Mouse (Mus musculus): ENCODE results near the gene Dedd2.
"Not testable (repeated sequence)": the region's sequence is repeated elsewhere in the genome, so short reads cannot be mapped to it uniquely, and the experiment has no call there.

Gene Dedd2

DNA sequence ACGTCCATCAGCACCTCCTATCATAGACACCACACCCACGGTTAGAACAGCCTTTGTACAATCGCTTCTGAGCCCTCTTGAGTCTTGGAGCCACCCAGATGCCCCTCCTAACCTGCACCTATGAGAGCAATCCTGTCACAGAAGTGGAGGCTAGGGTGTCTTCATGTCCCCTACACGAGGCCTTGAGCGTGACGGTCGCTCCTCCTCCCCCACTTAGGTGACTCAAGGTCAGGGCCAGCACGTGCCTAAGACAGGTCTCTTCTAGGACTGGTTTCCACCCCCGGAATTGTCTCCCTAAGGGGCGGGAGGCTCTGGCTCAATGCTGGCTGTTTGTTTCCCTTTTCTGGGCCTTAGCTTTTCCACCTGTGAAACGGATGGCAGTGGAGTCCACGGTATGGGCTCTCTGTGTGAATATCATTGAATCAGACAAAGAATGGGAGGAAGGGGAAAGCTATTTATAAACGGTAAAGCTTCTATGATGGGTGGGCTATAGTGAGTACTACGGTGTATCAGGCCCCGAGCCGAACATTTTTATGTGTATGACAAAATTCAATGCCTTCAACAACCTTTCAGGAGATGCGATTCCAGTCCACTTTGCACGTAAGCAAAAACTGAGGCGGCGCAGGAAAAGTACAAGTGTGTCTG lies at the start of gene Dedd2:
Dedd2 (minus strand) TSS at position 159 of the 645 bp plus-strand sequence.
- in situ Hi-C loops (cut with MboI, MseI), result no loop called here

DNA sequence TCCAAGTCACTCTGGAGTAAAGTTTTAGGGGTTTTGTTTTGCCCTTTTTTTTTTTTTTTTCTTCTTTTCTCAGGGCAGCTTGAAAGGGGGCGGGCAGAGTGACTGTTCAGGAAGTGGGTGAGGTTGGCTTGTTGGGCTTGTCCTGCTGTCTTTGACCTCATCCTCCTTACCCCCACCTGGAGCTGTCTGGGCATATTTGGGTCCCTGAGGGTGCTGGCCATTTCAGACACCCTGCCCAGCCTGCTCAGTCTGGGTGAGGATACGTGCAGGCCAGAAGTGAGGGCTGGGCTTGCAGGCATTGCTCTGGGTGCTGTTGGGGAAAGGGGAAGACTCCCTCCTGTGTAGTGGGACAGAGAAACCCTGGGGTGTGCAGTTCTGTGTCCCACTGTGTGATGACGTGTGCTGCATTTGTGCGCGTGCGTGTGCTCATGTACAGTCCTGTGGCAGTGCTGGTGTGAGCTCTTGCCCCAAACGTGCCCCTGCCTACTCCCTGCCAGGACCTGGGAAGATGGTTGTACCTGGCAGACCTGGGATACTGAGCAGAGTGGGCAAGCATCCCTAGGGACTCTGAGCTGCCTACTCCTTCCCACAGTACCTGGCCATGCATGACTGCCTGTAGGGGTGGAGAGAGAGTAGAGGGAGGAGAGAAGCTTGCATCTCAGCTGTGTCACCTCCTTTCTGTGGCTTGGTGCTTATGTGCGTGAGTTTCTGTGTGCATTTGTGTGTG lies 49.3 kb upstream of the Dedd2 start:
- in situ Hi-C loops (cut with MboI, MseI), result loop anchor here (5.0 kb wide), 1 partner anchor 137 kb away; no protein-coding TSS in a partner anchor

DNA sequence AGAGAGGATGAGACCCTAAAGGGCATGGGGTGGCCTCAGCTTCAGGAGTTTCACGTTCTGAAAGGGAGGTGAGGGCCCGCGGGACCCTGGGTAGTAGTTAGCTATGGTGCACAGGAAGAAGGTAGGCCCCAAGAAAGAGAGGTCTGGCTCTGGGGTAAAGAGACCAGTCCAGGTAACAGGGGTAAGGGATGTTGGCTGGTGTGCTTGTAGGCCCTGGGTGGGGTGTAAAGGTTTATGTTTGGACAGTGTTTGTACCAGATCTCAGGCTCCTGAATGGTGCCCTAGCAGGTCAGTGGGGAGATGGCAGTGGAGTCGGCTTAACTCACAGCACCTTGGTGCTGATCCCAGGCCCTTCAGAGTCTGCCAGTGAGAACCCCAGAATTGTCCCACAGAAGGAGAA lies 48.6 kb upstream of the Dedd2 start:
- in situ Hi-C loops (cut with MboI, MseI), result no loop called here

DNA sequence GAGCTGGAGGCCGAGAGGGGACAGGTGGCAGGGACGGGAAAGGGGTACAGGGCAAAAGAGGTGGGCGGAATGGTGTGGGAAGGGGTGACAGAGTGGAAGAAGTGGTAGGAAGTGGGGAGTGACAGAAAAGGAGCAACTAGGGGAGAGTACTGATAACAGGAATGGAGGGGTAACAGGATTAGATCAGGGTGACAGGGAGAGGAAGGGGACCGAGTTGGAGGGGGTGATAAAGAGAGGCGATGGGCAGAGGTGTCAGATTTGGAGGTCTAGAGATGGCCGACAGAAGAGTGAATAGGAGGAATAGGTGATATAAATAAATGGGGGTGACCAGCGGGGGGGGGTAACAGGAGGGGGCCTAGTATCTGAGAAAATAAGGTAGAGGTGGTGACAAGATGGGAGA lies 48.2 kb upstream of the Dedd2 start:
- in situ Hi-C loops (cut with MboI, MseI), result no loop called here

DNA sequence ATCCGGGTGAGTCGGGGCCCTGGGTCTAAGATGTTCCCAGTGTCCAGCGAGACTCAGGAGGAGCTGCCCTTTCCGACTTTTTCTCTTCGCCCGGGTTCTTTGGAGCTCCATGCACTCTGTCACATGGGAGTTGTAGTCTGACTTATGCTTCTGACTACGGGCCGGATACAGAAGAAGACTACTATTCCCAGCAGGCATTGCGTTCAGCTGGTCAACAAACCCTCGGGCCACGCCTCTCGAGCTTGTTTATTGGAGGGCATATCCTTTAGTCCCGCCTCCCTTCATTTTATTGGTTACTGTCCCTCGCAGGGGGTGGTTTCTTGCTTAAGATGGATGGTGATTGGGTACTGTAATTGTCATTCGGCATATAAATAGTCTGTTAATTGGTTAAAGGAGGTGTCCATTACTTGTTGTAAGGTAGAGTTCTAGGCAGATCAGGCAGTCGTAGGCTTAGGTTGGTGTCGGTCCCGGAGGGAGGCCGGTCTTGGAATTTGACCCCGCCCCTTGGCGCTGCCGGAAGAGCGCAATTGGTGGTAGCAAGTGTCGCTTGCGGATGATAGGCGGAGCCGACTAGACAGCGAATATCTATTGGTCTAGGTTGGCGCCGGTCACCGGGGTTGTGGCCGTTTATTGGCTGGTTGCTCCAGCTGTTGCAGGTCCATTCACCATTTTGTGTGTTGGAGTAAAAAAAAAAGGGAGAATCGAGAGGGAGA lies 47.5 kb upstream of the Dedd2 start:
- in situ Hi-C loops (cut with MboI, MseI), result no loop called here

DNA sequence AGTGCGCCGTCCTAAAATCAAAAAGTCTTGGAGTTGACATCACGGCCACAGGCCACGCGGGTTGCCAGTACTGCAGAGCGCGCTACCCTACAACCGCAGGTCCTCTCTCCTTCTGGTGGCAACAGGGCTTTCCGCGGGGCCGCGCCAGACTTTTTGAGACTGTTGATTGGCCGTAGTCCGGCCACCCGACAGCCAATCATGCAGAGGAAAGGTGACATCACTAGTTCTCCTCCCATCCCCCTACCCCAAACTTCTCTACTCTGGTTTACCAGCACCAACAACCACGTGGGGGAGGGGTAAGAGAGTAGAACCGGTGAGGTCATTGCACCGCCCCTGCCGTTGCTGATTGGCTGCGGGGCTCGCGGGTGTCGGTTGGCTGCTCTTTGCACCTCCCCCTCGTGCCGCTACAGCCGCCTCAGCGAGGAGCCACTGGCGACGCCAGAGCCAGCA lies 46.9 kb upstream of the Dedd2 start, which contains the start of gene Cic:
Cic (plus strand) TSS at position 404 of the 450 bp plus-strand sequence.
- in situ Hi-C loops (cut with MboI, MseI), result no loop called here

DNA sequence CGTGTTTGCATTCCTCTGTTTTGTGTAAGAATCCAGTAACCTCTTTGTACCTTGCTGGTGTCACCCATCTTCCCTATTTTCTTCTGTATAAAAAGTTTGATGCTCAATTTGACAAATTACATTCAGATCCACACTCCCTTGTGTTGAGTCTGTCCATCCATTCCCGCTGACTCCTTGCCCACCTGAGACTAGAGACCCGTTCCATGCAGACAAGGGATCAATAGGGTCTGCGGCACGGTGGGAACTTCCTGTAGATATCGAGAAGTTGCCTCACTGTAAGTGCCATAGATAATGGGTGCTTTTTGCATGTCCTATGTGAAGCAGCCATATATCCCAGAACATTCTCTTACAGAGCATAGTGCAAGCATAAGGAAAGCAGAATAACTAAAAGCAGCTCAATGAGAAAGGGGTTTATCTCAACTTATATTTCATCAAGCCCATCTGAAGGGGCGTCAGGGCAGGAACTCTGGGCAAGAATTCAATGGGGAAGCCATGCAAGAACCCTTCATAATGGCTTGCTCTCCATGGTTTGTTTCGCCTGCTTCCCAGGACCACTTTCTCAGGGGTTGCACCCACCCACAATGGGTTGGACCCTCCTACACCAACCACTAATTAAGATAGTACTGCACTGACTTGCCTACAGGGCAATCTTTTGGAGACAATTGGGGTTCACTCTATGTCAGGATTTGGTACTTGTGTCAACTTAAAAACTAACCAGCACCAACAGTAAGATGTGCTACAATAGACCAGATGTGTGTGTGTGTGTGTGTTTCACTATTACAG lies 46.0 kb upstream of the Dedd2 start:
- in situ Hi-C loops (cut with MboI, MseI), result no loop called here

DNA sequence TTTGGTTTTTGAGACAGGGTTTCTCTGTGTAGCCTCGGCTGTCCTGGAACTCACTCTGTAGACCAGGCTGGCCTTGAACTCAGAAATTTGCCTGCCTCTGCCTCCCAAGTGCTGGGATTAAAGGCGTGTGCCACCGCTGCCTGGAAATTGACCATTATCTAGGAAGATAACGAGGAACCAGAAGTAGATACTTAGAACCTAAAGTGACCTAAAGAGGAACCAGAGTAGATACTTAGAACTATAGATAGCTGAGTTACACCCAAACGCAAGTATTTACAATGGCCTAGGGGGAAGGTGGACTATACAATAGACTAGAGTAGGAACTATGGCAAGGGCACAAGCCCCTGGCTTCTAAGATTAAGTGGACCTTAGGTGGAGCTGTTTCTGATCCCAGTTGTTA lies 45.3 kb upstream of the Dedd2 start:
- in situ Hi-C loops (cut with MboI, MseI), result not testable (repeated sequence)

DNA sequence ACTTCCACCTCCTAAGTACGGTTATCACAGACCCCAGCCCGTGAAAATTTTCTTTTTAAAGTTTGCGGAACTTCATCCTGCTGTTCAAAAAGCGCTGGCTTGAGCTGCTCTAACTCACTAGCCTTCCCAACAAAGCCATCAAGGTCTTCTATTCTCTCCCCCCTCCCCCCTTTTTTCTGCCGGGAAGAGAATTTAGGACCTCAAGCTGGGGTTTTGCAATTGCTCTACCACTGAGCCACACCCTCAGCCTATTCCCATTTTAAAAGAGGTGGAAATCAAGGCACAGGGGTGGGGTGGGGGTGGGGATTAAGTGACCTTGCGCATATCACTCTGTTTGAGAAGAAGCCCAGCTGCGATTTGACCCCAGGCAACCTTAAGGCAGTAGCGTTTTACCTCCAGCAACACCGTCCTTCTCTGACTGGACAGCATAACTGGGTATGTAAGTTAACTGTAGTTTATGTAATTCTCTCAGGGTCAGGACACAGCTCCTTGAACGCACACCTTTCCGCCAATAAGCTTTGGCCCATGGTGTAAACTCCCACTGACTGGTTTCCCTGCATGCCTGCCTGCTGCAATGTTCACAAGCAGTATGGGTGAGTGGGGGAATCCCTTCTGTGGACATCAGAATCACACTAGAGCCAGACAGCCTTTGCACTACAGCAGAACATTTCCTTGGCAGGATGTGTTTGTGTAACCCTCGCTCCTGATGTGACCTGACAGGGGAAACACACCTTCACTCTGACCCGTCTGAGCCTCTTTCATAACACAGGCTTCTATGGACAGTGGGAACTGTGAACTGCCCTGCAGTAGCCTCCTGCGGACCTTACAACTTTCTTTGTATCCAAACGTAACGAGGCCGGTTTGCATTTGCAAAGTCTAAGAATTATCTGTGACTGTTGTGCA lies 43.8 kb upstream of the Dedd2 start:
- in situ Hi-C loops (cut with MboI, MseI), result no loop called here

DNA sequence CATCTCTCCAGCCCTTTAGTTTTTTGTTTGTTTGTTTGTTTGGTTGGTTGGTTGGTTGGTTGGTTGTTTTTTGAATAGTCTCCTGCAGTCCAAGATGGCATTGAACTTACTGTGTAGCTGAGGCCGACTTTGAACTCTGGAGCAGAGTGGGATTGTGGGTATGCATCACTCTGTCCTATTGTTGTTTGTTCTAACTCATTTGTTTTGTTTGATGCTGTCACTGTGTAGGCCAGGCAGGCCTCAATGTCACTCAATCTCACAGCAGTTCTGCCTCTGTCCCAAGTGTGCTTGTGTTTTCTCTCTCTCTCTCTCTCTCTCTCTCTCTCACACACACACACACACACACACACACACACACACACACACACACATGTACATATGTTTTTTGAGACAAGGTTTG lies 41.5 kb upstream of the Dedd2 start:
- in situ Hi-C loops (cut with MboI, MseI), result no loop called here

DNA sequence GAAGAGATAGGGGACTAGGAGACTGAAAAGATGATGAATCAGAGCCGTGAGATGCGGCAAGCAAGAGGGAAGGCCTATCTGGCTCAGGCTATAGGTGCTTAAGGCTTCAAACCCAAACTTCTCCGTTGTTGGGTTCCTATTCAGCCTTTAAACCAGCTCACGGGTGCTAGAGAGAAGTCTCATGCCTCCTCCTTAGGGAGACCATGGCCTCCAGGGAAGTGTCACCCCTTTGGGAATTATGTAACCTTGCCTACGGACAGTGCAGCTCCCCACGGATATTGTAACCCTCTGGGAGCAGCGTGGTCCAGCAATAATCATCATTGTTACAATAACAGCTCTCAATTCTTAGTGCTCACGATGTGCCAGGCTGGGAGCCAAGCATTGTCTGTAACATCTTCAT lies 31.4 kb upstream of the Dedd2 start:
- in situ Hi-C loops (cut with MboI, MseI), result no loop called here

DNA sequence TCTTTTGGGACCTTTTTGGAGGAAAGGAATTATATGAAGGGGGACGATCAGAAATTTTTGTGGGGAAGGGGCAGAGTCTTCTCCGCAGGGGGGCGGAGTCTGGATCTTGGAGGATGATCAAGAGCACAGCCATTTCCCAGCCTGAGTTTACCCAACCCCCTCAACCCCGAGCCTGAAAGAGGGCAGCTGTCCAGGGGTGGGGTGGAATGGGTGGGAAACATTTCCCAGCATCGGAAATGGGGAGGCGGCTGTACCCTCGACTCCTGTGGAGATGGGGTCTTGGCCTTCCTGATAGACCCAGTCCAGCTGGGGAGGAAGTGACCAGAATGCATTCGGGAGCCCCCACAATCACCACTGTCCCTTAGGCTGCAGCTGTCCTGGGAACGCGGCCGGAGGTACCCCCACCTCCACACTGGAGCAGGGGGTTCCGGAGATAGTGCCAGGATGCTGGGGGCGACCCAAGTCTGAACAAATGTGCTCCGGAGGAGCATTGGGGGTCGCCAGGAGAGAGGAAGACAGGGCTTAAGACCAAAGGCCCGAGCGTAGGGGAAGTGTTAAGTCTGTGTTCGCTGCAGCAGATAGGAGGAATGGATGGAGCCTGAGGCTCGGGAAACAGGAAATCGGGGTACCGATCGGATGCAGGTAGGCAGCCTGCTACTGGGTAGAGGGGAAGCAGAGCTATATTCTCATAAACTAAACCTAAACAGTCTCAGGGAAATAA lies 30.8 kb upstream of the Dedd2 start:
- in situ Hi-C loops (cut with MboI, MseI), result no loop called here

DNA sequence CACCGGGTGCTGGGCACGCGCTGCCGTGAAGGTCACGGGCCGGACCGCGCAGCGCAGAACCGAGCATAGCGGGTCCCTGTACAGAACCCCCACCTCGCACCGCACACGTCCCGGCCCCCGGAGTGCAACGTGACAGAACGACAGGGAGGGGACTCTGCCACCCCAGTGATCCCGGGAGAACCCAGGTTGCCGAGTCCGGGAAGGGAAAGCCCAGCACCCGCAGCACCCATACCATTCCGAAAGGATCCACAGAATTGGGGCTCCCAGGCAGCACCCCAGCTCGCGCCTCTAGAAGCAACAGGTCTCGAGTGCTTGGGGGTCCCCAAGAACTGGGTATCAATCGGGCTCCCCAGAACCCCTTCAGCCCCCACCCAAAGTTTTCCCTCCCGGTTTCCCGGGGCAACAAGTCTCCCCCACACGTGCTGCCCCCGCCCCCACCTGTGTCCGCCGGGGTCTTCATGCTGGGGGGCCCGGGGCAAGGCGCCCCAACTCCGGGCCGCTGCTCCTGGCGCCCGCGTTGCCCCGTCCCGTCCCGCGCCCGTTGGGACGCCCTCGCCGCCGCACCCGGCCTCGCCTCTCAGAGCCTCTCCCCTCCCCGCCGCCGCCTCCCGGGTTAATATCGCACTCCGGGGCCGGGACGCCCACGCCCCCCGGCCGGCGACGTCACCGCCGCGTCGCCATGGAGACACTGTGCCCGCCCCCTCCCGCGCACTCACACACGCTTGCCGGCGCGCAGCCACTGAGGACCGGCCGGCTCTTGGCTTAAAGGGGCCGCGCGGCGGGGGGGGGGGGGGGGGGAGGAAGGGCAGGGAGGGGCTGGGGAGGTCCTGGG lies 29.9 kb upstream of the Dedd2 start, which contains the start of gene Erf:
Erf (minus strand) TSS at position 621 of the 832 bp plus-strand sequence.
- in situ Hi-C loops (cut with MboI, MseI), result no loop called here

DNA sequence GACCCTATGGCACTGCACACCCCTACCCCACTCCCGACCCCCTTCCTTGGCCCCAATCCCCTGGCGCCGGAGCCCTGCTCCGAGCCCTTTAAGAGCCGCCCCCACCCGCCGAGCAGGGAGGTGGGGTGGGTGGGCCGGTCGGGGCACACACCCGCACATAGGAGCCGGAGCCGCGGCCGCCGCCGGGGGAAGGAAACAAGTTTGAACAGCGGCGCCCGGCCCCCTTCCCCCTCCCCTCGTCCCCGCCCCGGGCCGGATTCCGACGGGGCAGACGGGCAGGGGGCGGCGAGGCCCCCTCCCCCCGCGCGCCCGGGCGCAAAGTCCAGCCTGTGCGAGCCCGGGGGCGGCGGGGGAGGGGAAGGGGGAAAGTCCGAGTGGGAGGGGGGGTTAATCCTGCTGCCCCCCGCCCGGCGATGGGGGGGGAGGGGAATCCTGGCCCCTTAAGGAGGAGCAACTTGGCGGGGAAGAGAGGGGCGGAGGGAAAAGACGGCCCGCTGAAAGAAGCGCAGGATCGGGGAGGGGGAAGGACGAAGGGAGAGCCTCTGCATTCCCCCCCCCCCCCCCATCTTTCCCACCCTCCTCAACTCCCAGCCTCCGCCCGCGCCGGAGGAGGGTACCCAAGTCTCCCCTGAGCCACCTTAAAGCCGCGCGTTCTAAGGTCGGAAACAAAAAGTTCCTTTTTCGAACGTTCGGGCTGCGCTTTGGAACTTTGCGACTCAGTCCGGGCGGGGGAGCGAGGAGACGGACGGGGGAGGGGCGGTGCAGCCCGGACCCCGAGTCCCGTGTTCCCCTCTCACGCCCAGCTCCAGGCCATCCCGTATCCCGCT lies 29.1 kb upstream of the Dedd2 start:
- in situ Hi-C loops (cut with MboI, MseI), result no loop called here

DNA sequence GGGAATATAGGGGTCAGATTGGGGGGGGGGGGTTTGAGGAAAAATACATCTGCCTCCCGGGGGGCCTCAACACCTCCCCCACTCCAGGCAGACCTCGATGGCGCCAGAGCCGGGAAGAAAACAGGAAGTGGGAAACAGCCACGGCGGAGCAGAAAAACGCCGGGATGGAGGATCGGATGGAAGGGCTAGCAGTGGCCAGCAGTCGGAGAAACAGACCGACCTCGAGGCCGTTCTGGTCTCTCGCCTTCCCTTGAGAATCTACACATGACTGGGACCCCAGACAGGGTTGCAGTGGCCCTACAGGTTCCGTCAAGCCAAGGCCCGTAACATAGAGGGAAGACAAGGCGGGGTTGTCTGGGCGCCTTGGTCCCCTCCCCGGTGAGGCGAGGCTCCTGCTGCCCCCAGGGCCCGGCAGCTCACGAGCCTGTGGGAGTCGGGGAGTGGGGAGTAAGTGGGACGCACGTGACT lies 28.5 kb upstream of the Dedd2 start:
- in situ Hi-C loops (cut with MboI, MseI), result no loop called here

DNA sequence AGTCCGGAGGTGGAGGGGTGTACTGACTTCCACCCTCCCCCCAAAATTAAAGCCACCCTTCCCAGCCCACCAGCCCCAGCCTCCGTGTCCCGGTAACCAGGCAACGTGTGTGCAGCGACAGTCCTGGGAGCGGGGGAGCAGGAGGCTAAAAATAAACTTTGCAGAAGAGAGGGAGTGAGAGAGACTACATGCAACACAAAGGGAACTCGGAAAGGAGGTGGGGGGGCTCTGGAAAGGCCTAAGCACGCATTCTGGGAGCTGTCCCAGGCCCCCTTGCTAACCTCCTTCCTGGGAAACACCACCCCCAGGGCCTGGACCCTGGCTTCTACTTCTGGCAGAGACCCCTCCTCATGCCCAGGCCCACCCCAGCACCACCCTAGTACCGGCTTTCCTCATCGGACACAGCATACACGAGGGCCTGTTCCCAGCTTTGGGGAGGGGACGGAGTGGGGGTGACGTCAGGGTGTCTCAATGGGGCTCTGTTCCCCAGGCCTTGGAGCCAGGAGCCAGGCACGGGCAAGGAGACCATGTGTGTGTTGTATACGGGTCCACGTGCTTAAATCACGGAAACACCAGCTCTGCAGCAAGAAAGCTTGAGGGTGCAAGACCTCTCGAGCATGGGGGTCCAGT lies 27.7 kb upstream of the Dedd2 start:
- in situ Hi-C loops (cut with MboI, MseI), result no loop called here

DNA sequence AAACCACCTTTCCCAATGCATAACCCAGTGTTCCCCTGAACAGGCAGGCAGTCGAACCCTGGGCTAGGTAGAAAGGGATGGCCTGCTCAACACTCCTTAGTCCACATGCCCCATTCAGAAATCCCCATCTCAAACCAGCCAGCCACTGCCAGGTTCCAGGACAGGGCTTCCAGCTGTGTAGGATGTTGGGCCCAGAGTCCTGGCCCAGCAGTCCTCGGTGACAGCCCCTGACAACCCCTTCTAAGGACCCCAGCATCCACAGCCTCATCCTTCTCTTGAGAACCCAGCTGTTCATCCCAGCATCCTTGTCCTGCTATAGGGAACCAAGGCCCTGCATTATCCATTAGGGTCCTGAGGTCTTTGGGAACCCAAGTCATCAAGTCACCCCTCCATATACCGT lies 27.1 kb upstream of the Dedd2 start:
- in situ Hi-C loops (cut with MboI, MseI), result no loop called here

DNA sequence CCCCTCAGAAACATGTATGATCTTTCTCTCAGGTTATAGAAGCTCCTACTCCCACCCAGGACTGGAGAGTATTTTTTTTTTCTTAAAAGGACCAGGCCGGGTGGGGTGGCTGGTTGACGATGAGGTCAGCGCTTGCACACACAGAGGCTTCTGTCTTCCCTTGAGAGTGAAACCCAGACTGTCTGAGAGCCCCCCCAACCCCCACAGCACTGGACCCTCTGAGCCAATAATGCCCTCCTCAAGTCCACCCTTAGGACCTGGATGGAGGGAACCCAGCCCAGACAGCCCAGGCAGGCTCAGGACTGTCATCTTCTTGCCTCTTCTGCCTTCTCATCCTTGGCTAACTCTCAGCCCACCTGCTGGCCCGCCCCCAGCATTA lies 26.3 kb upstream of the Dedd2 start:
- in situ Hi-C loops (cut with MboI, MseI), result no loop called here

Data from T-helper 1 cell (primary cell).